Mouse (Mus musculus): Measurements from ENCODE around the gene Col24a1. TPM values are rescaled to one million over a fixed set of nuclear protein-coding genes. Genes with fewer than 3 reads are reported as not detected.
"Not testable (repeated sequence)": the region's sequence is repeated elsewhere in the genome, so short reads cannot be mapped to it uniquely, and the experiment has no call there.

Col24a1 gene
- total RNA-seq, 1 experiment from 2014 or later = not detected

DNA sequence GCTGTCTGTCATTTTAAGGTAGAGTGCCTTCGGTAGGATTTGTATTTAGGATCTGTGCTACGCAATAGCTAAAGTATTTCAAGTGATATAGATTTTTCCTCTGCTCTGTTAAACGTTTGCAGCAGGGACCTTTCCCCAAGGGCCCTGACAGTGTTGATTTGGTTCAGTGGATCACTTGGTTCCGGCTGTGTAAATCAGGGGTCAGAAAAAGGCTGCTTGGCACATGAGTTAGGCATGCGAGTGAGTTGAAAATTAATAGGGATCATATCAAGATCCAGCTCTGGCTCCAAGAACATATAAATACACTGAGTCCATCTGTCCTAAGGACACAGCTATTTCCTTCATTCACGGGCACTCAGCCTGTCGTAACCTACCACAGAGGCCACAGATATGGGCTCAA lies 146.1 kb downstream of the Col24a1 start:
- no peak for ATAC-seq (ENCODE audit: extremely low read depth, insufficient number of reproducible peaks, low FRiP score, poor library complexity, severe bottlenecking)

GRCm38 (mm10) chr3:145439086-145439485 lies 146.8 kb downstream of the Col24a1 start:
- ATAC-seq (ENCODE audit: extremely low read depth, insufficient number of reproducible peaks, low FRiP score, poor library complexity, severe bottlenecking) = no peak

DNA sequence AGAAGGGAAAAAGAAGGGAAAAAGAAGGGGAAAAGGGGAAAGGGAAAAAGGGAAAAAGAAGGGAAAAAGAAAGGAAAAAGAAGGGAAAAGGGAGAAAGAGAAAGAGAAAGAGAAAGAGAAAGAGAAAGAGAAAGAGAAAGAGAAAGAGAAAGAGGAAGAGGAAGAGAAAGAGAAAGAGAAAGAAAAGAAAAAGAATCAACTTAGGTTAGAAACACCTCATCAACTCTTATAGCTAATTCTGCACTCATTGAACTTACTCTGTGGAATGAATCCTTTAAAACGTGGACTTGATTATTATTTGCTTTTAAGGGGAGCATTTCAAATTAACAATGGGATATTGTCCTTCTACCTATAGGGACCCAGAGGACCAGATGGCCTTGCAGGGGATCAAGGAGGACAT lies 148.7 kb downstream of the Col24a1 start:
- no peak for ATAC-seq (ENCODE audit: extremely low read depth, insufficient number of reproducible peaks, low FRiP score, poor library complexity, severe bottlenecking)

DNA sequence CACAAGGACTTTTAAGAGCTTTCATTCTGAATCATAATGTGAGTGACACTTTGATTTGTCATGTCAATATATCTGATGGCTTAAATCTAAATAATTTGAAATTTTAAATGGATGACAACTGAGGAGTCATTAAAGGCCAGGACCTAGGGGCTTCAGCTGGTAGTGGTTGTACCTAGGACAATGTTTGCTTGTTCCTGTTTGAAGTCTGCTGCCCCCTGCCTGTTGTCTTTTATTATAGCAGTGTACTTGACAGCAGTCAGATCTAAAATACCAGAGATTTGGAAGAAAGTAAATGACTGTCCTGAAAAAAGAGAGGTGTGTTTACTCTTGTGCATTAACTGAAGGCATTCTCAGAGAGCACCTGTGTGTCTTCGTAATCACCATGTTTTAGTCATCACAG lies 150.0 kb downstream of the Col24a1 start:
- no peak for ATAC-seq (ENCODE audit: extremely low read depth, insufficient number of reproducible peaks, low FRiP score, poor library complexity, severe bottlenecking)

DNA sequence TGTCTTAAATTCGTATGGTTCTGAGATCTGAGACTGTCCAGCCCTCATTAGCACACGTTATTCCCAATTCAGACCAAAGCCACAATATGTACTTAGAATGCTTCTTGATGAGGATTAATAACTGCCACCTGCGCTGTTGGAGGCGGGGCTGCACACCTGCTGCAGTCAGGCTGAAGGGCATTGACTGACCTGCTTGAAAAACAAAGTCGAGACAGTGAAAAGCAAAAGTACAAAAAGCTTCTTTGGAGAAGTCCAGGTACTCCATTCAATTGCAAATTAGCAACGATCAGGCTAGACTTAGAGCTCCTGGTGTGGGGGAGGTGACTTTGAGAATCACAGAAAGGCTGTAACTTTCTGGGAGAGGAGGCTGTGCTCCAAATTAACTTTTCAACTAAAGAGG lies 150.9 kb downstream of the Col24a1 start:
- not testable (repeated sequence) for ATAC-seq (ENCODE audit: extremely low read depth, insufficient number of reproducible peaks, low FRiP score, poor library complexity, severe bottlenecking)

GRCm38 (mm10) chr3:145457039-145457438 lies 164.8 kb downstream of the Col24a1 start:
- no peak for ATAC-seq (ENCODE audit: extremely low read depth, insufficient number of reproducible peaks, low FRiP score, poor library complexity, severe bottlenecking)

- ATAC-seq (ENCODE audit: extremely low read depth, insufficient number of reproducible peaks, low FRiP score, poor library complexity, severe bottlenecking) = no peak
These were observed 170.1 kb downstream of the Col24a1 start for GRCm38 (mm10) chr3:145462351-145462750.

- no peak for ATAC-seq (ENCODE audit: extremely low read depth, insufficient number of reproducible peaks, low FRiP score, poor library complexity, severe bottlenecking)
These were observed 171.5 kb downstream of the Col24a1 start for GRCm38 (mm10) chr3:145463731-145464130.

DNA sequence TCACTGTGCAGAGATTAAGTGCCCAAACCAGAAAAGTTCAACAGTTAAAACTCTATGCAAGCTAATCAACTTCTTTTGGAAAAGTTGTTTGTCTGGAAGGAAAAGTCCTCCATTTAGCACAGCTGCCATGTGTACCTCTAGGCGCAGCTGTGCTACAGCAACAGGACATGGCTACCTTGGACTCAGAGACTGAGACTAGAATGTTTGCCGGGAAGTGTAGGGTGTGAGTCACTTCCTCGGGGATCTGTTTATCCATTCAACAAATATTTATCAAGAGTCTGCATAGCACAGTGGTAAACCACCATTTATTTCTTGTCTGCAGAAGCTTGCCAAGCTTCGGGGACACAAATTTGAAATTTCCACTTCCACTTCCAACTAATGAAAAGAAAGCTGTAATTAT lies 178.8 kb downstream of the Col24a1 start:
- no peak for ATAC-seq (ENCODE audit: extremely low read depth, insufficient number of reproducible peaks, low FRiP score, poor library complexity, severe bottlenecking)

DNA sequence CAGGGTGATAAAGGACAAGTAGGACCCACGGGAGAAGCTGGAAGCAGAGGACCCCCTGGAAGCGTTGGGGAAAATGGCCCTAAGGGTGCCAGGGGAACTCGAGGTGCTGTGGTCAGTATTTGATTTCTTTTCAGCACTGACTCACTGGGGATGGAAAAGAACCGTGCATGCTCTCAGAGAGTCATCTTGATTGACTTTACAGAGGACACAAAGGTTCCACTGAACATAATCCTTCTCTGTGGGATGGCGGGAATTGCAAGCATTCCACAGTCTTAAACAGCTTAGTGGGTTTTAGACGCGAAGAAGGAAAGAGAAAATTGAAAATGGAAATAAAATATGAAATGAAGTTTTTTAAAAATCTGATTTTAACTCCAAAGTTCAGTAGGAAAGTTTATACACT lies 181.9 kb downstream of the Col24a1 start:
- no peak for ATAC-seq (ENCODE audit: extremely low read depth, insufficient number of reproducible peaks, low FRiP score, poor library complexity, severe bottlenecking)

- no peak for ATAC-seq (ENCODE audit: extremely low read depth, insufficient number of reproducible peaks, low FRiP score, poor library complexity, severe bottlenecking)
These were observed 184.4 kb downstream of the Col24a1 start for GRCm38 (mm10) chr3:145476634-145477033.

GRCm38 (mm10) chr3:145477074-145477473 lies 184.8 kb downstream of the Col24a1 start:
- no peak for ATAC-seq (ENCODE audit: extremely low read depth, insufficient number of reproducible peaks, low FRiP score, poor library complexity, severe bottlenecking)

DNA sequence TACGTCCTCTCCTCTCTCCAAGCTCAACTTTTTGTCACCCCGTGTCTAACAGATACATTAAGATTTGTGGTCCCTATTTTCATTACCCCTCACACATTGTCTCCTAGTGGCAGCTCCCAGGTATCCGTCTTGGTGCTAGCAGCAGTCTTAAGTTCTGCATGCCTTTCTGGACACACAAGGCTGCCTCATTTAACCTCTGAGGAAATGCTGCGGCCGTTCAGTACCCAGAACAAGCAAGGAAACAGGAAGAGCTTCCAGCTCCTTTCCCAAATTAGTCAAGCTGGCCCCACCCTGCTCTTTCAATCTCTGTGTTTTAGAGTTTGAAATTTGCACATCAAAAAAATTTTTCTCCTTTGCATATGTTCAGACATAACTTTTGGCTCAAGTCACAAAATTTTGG lies 186.2 kb downstream of the Col24a1 start:
- no peak for ATAC-seq (ENCODE audit: extremely low read depth, insufficient number of reproducible peaks, low FRiP score, poor library complexity, severe bottlenecking)

- ATAC-seq (ENCODE audit: extremely low read depth, insufficient number of reproducible peaks, low FRiP score, poor library complexity, severe bottlenecking) = no peak
These were observed 198.0 kb downstream of the Col24a1 start for GRCm38 (mm10) chr3:145490279-145490678.

DNA sequence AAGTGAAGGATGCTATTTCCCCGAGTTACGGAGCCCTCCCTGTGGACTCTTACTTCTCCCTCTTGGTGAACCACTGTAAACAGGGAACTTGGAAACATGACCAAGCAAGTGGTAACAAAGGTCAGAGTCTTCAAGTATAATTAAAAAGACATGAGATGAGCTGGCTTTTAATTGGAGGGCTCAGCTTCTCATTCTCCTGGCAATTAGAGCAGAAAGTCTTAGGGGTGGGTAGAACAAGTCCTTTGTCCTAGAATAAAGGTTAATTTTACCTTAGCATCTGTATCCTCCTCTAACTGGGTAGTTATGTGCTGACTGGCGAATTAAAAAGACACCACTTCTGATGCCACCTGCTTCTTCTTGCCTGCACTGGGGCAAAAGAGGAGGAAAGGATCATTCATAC lies 199.1 kb downstream of the Col24a1 start:
- no peak for ATAC-seq (ENCODE audit: extremely low read depth, insufficient number of reproducible peaks, low FRiP score, poor library complexity, severe bottlenecking)

GRCm38 (mm10) chr3:145498127-145498526 lies 205.9 kb downstream of the Col24a1 start:
- no peak for ATAC-seq (ENCODE audit: extremely low read depth, insufficient number of reproducible peaks, low FRiP score, poor library complexity, severe bottlenecking)

DNA sequence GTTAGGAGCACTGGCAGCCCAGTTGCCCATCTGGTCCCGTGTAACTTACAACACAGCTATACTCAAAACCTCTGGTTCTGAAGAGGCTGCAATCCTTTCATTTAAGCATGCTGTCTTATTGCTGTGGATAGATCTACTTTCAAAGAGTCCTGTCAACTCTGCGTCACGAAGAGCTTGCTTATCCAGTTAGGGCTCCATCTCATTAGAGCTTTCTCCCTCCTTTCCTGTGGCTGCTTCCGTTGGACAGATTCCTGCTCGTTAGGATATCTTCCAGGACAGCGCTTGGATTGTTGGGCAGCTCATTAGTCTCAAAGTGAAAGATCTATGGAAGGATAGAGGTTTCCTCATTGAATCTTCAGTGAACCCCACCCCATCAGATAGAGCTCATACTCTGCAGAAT lies 206.6 kb downstream of the Col24a1 start:
- ATAC-seq (ENCODE audit: extremely low read depth, insufficient number of reproducible peaks, low FRiP score, poor library complexity, severe bottlenecking) = no peak

DNA sequence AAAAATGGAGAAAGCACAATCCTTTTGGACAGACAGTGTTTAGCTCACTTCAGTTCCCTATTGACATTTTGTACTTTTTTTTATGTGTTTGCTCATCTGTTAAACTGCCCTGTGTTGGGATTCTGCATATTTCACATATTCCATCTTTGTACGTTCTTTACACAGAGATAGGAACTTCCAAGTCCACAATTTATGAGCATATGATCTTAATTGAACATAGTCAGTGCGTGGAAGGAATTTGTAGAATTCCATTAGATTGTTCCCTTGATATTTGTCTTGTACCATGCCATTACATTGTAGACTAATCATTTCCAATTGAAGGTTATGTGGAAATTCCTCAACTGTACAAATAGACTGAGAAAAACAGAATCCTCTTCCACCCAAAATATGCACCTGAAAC lies 212.6 kb downstream of the Col24a1 start:
- ATAC-seq (ENCODE audit: extremely low read depth, insufficient number of reproducible peaks, low FRiP score, poor library complexity, severe bottlenecking) = no peak

- ATAC-seq (ENCODE audit: extremely low read depth, insufficient number of reproducible peaks, low FRiP score, poor library complexity, severe bottlenecking) = no peak
These were observed 216.3 kb downstream of the Col24a1 start for GRCm38 (mm10) chr3:145508550-145508949.

GRCm38 (mm10) chr3:145514197-145514596 lies 221.9 kb downstream of the Col24a1 start:
- ATAC-seq (ENCODE audit: extremely low read depth, insufficient number of reproducible peaks, low FRiP score, poor library complexity, severe bottlenecking) = no peak

- ATAC-seq (ENCODE audit: extremely low read depth, insufficient number of reproducible peaks, low FRiP score, poor library complexity, severe bottlenecking) = no peak
These were observed 229.3 kb downstream of the Col24a1 start for GRCm38 (mm10) chr3:145521528-145522080.
